Mouse (Mus musculus) WW6 (cell line): ENCODE results near the gene Wdr89.

Source experiments
- DNase-seq: peaks from one replicate; pipeline ENCODE4 v3.0.0-alpha.2; 2013; ENCODE audit warnings: low read depth, low spot score

Wdr89 gene

GRCm38 (mm10) chr12:75668916-75669257 lies 450 bp downstream of the Wdr89 start:
- DNase-seq = no peak

DNA sequence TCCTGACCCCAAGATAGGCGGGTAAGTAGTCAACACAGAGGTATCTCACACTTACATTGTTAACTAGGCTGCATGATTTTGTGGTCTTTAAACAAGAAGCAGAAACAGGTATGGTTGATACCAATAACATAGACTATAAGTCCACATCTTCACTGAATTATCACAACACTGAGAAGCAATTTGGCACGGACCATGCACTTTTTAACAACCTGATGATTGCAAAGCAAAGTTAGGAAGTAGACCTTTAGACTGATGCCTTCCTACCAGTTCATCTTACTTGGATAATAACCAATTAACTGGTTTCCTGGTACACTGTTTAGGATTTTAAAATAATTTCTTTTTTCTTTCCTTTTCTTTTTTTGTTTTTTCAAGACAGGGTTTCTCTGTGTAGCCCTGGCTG lies 1.1 kb downstream of the Wdr89 start:
- DNase-seq = no peak

DNA sequence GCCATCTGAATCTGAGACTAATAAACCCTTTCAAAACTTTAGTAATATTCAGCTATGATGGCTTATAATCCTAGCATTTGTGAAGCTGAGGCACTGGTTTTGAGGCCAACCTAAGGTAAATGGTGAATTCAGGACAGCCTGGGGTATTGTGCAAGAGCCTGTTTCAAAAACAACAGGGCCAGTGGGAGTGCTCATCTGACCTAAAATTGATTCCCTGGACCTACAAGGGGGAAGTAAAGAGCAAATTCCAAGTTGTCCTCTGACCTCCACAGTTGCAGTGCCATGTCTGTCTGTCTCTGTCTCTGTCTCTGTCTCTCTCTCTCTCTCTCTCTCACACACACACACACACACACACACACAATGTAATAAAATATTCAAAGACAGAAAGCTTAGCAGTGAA lies 2.4 kb downstream of the Wdr89 start:
- no peak for DNase-seq

- no peak for DNase-seq
These were observed 4.9 kb downstream of the Wdr89 start for GRCm38 (mm10) chr12:75664516-75664810.

- DNase-seq = no peak
These were observed 5.5 kb downstream of the Wdr89 start for GRCm38 (mm10) chr12:75663646-75664515.

DNA sequence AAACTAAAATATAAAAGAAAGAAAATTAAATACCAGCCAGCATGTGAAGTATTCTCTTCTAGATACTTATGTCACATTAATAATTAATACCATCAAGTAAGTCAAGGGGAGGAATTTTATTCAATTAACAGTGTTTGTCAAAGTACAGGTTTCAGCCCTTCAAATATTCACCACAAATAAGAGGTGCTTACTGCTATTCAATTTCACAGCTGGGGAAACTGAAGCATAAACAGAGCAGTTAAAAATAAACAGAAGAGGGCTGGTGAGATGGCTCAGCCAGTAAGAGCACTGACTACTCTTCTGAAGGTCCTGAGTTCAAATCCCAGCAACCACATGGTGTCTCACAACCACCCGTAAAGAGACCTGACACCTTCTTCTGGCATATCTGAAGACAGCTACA lies 7.0 kb downstream of the Wdr89 start:
- DNase-seq = no peak

GRCm38 (mm10) chr12:75658403-75658802 lies 10.9 kb downstream of the Wdr89 start:
- DNase-seq = no peak

- DNase-seq = no peak
These were observed 12.8 kb downstream of the Wdr89 start for GRCm38 (mm10) chr12:75656580-75656979.

DNA sequence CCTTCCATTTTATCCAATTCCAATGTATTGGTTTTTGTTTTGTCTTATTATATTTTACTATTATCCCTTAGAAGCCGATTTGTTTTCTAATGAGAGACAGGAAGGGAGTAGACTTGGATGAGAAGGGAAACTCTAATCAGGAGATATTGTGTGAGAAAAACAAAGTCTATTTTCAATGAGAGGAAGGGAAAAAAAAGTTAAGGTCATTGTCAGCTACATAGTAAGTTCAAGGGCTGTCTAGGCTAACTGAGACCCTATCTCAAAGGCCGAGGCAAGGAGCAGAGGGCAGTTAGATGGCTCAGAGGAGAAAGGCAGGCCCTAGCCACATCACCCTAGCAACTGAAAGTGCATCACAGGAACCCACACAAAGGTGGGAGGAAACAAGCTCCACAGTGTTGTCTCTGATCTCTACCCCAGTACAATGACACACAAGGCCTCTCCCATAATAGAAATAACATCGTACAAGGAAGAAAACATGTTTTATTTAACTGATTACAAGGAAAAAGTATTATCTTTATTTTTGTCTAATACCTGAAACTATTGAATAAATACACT lies 15.0 kb downstream of the Wdr89 start:
- no peak for DNase-seq

DNA sequence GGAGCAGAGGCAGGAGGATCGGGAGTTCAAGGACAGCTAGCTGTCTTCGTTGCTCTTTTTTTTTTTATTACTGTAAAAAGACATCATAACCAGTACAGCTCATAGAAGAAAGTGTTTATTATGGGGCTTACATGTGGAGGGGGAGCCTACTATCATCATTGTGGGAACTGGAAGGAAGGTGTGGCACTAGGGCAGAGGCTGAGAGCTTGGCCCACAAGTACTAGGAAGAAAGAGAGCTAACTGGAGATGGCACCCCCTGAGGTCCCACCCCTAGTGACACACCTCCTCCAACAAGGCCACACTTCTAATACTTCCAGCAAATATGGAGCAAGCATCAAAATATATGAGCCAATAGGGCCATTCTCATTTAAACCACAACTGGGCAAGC lies 19.6 kb downstream of the Wdr89 start:
- DNase-seq = no peak

DNA sequence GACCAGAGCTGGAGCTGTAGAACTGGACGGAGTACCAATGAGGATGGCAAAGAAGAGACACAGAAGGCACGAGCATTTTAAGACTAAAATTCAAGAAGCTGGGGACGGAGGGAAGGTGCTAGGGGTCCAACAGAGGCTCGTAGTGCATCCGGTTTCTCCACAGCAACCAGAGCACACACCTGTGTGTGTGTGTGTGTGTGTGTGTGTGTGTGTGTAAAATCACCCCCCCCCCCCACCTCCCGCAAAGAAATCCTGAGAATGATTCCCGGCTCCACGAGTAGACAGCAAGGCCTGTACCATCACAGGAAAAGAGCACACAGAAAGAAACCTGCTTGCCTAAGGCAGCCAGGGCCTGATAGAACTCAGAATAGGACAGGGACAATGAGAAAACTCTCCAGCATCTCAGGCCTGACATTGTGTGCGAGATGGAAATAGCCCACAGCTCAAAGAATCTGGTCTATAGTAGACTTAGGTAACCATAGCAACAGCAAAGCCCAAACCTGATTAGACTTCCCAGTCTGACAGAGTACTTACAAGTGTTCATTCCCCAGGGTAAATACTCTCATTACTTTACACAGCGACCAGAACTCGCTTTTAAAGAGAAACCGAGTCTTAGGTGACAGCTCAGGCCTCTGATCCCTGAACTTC lies 20.2 kb downstream of the Wdr89 start:
- no peak for DNase-seq

DNA sequence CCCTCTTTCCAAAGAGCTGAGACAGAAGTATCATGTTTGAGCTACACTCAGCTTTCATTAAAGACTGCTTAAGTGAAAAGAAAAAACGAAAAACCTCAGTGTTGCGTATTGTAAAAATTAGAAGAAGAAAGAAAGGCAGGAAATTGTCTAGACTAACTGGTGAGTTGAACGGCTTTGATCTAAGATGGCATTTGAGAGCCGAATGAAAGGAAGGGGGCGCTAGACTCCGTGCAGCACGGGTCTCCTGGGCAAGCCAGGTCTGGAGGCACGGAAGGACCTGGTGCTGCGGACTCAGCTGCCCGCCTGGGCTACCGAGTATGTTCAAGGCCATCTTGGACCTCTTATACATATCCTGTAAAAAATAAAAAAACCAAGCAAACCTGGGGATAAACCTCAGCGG lies 21.1 kb downstream of the Wdr89 start:
- DNase-seq = no peak

DNA sequence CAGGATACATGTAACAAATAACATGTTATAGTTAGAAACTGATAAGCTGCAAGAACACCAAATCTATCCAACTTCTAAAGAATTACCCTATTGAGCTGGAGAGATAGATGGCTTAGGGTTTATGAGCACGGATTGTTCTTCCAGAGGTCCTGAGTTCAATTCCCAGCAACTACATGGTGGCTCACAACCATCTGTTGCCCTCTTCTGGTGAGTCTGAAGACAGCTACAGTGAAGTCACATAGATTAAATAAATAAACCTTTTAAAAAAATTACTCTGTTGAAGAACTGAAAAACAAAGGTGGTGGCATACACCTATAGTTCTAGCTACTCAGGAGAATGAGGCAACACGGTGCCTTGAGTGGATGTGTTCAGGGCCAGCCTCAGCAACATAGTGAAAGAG lies 21.7 kb downstream of the Wdr89 start:
- DNase-seq = no peak

DNA sequence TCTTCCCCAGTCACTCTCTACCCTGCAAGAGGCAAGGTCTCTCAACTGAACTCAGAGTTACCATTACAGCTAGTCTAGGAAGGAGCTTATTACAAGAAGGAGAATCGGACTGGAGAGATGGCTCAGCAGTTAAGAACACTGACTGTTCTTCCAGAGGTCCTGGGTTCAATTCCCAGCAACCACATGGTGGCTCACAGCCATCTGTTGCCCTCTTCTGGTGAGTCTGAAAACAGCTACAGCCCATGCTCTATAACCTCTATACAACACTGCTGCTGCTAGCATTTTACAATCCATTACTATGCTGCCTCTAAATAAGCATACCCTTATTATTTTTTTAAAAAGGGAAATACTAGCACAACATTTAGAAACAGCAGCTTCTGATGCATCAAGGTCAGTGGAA lies 23.6 kb downstream of the Wdr89 start:
- DNase-seq = no peak

- DNase-seq = no peak
These were observed 27.6 kb downstream of the Wdr89 start for GRCm38 (mm10) chr12:75641726-75642125.

DNA sequence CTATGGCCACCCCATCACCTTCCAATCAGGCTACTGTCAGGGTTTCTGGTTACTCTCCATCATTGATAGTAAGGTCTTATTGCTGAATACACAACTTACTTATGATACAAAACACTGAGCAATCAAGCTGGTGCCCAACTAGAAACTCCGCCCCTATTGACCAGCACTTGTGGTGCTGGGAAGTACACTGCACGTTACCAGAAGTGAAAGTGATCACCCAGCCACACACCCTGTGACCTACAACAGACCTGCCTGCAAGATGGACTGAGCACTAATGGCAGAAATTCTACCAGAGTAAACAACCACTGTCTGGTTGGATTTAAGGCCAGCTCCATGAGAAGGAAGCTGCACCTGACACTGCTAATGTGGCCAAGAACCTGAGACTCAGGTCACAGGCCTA lies 31.0 kb downstream of the Wdr89 start:
- DNase-seq = no peak

- no peak for DNase-seq
These were observed 32.2 kb downstream of the Wdr89 start for GRCm38 (mm10) chr12:75637103-75637502.

GRCm38 (mm10) chr12:75635771-75636430 lies 33.4 kb downstream of the Wdr89 start:
- no peak for DNase-seq

DNA sequence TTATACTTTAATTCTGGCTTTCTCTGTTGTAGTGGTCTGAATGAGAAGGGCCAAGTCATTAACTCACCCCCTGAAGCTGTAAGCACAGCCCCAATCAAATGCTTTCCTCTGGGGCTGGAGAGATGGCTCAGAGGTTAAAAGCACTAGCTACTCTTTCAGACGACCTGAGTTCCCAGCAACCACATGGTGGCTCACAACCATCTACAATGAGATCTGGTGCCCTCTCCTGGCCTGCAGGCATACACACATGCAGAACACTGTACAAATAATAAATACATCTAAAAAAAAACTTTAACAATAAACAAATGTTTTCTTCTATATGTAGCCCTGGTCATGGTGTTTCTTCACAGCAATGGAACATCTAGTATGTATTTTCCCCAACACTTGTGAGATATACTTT lies 39.7 kb downstream of the Wdr89 start:
- DNase-seq = no peak

- DNase-seq = no peak
These were observed 46.0 kb downstream of the Wdr89 start for GRCm38 (mm10) chr12:75623292-75623691.

GRCm38 (mm10) chr12:75622835-75623234 lies 46.5 kb downstream of the Wdr89 start:
- DNase-seq = no peak

- DNase-seq = no peak
These were observed 52.5 kb downstream of the Wdr89 start for GRCm38 (mm10) chr12:75616841-75617240.
